Mouse (Mus musculus) yolk sac, embryonic 10.5 days (tissue): ENCODE measurements around the gene Amh.

Experiments used
- DNase-seq: peaks from one replicate; pipeline ENCODE4 v3.0.0-alpha.2; 2017; ENCODE audit warnings: low spot score

Gene Amh

DNA sequence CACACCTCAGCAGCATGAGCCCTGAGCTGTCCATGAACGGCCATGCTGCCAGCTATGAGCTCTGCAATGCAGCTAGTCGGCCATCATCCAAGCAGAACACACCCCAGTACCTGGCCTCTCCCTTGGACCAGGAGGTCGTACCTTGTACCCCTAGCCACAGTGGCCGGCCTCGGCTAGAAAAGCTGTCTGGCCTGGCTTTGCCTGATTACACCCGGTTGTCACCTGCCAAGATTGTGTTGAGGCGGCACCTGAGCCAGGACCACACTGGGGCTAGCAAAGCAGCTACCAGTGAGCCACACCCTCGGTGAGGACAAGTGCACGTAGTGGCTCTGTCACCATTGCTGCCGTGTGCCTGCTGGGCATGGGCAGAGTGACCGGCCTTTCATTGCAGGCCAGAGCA, 19.1 kb upstream of the Amh start:
- DNase-seq = no peak

DNA sequence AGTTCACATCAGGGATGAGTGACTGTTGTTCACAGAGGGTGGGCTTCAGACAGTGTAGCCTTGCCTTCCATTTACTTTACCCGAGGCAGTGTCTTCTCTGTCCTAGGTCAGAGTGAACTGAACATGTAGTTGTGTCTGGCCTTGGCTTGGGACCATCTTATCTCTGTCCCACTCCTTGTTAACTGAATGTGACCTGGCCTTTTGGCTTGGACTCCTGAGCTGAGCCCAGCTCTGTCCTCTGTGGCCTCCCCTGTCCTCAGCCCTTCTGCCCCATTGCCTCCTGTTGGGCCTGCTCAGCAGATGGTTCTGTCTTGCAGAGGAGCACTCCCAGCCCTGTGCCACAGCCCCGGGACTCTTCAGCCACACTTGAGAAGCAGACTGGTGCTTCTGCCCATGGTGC, 17.5 kb upstream of the Amh start:
- DNase-seq = no peak

DNA sequence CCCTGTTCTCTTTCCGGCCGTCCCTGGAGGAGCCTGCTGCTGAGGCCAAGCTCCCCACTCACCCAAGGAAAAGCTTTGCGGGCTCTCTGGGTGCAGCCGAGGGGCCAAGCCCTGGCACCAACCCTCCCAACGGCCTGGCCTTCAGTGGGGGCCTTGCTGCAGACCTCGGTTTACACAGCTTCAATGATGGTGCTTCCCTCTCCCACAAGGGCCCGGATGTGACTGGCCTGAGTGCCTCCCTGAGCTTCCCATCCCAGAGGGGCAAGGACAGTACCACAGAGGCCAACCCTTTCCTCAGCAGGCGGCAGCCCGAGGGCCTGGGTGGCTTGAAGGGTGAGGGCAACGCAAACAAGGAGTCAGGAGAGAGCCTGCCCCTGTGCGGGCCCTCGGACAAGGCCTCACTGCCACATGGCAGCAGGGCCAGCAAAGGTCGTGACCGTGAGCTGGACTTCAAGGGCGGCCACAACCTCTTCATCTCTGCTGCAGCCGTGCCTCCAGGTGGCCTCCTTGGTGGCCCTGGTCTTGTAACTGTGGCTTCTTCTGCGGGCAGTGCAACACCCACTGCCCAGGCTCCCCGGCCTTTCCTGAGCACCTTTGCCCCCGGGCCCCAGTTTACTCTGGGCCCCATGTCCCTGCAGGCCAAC, 14.2 kb upstream of the Amh start:
- DNase-seq = no peak

DNA sequence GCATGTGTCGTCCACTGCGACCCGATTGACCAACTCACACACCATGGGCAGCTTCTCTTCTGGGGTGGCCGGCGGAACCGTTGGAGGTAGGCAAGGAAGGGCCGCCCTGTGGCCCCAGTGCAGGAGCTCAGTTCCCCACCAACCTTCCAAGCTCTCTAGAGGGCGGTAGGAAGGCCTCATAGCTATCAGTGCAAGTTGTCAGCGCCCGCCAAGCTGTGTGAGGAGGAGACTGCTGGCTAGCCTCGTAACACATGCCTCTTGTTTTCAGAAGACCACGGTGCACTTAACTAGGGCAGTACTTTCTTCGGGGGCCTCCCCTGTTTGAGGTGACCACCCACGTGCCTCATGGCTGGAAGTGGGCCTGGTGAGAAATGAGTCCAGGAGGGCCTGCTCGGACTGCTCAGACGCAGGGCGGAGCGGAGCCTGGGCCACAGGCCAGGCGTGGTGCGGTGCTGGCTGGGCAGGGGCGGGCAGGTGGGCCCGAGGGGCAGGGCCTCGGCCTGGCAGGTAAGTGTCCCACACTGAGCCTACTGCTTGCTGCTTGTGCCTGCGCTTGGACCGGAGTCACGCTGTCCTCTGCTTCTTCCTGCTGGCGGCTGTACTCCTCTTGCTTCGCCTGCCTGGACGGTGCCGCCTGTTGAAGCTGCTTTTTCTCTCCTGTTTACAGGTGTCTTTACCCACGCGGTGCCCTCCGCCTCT, 13.4 kb upstream of the Amh start:
- DNase-seq = no peak

DNA sequence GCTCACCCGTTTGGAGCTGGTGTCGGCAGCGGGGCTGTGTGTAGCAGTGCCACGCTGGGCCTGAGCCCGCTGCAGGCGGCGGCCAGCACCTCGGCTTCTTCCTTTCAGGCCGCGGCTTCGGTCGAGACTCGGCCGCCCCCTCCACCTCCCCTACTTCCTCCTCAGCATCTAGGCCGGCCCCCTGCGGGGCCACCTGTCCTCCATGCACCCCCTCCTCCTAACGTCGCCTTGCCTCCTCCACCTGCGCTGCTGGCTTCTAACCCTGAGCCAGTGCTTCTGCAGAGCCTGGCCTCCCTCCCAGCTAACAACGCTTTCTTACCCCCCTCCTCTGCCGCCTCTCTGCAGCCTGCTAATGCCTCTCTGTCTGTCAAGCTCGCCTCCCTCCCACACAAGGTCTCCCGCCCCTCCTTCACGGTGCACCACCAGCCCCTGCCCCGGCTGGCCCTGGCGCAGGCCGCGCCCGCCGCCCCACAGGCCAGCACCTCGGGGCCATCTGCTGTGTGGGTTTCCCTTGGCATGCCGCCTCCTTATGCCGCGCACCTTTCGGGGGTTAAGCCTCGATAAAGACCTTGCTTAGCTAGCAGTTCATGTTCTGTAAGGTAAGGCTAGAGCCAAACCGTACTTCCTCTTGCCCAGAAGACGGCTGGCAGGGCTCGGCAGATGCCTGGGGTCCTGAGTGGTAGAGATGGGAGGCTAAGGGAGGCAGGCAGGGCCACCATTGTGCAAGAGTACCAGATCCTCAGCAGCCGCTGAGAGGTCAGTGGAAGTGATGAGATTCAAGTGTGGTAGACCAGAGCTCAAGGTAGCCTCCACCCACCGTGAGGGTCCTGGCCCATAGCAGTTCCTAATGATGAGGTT, 12.6 kb upstream of the Amh start:
- no peak for DNase-seq

DNA sequence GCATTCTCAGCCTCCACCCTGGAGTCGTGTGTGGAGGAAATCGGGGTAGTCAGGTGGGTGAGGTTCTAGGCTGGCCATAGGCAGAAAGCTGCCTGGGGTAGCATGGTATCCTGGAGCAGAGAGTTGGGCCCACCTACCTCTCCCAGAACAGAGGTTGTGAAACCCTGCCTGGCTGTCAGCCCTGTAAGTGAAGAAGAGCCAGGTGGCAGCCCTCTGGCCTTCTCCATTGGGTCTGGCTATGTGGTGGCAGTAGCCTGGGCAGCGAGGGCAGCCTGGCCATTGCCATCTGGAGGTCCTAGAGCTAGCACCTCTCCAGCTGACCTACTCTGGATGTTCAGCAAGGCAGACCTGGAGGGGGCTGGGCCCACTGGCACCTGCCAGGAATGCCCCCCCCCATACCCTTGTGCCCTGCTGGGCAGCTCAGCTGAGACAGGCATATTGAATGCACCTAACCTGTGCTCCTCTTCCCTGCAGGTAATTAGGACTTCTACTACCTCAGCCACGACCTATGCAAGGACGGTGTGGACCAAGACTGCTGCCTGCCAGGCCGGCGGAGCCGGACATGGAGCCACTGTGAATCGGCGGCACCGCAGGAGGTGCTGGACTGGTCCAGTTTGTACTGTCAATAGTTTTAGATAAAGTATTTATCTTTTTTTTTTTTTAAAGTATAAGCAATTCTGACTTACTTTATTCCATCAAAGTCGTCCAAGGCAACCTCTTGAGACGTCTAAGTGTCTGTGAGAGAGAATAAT, 11.8 kb upstream of the Amh start:
- no peak for DNase-seq

DNA sequence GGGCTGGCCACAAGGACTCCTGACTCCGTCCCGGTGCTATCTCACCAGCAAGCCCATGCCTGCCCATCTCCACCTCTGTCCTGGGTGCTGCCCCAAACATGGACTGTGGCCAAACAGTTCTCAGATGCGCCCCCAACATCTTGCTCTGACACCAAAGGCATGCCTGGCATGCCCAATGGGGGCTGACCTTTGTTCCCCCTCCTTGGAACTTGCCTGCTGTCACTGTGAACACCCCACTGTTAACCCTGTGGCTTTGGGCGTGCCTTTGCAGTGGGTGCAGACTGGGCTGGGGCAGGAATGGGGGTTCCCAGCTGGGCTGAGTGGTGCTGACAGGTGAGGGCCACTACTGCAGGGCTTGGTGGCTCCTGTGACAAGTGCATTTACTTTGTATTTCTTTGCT, 11.2 kb upstream of the Amh start:
- no peak for DNase-seq

DNA sequence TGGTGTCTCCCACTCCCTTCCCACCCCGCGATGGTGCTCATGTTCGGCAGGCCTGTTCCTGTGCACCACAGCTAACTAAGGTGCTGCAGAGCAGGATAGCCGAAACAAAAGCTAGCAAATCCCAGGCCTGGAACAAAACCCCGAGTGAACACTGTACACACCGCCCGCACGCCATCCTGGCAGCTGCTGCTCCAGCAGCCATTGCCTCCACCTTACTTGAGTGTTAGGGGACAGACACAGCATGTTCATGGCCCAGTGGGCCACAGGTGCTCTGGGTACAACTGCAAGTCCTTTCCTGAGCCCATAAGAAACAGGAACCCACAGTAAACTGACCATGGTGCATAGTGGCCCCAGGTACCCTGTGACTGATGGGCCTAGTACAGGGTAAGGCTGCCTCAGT, 10.3 kb upstream of the Amh start:
- DNase-seq = no peak

DNA sequence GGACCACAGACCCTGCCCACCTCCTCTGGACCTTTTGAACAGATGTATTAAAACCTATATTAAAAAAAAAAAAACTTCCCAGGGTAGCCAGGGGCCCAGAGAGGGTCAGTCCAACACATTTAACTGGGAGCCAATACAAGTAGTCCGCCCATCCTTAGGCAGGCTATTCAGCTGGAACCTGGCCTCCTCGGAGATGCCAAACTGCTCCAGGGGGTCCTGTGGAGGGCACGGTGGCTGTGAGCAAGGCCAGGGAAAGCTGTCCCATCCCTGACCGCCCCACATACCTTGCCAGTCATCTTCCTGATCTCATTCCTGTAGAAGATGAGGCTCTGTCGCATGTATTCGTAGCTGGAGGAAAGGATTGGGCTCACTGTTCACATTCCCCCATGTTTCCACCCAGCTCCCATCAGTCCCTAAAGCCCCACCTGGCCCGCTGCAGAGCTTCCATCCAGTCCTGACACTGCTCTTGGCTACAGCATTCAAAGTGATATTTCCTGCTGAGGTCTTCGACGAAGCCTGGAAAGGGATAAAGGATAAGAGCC, 8.7 kb upstream of the Amh start:
- DNase-seq = no peak

DNA sequence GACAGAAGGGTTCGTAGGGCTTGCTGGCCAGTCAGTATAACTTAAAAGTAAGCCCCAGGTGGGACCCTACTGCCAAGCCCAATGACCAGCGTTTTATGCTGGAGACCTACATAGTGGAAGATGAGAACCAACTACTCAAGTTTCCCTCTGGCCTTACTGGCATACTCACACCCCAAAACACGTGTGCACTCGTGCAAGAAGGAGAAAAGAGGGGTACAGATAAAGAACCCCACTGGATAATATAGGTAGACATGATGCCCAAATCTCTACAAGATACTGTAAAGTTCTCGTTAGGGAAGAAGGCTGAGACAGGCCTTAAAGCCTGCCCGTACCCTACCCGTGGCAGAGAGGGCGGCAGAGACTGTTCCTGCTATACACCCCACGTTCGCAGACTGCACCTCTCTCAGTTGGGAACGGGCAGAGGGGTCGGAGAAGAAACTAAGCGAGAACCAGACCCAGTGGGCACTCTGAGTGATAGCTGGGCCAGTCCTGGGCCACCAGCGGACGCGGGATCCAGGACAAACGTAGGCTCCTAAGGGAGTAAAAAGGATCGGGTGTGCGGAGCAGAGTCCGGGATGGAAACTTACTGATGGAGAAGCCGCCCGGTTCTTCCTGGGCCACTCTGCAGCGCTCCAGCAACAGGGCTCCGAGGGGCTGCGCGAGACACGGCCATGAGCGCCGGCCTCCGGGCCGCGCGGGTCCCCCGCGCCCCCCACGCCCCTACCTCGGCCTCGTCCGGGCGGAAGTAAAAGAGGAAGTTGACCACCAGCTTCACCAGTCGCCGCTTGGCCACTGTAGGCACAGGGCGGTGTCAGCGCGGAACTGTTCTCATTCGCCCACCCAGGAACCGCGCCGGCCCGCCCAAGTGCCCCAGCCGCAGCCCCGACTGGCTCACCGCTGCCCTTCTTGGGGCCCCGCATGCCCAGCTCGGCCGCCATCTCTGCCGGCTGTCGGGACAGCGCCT, 7.6 kb upstream of the Amh start:
- DNase-seq = no peak

DNA sequence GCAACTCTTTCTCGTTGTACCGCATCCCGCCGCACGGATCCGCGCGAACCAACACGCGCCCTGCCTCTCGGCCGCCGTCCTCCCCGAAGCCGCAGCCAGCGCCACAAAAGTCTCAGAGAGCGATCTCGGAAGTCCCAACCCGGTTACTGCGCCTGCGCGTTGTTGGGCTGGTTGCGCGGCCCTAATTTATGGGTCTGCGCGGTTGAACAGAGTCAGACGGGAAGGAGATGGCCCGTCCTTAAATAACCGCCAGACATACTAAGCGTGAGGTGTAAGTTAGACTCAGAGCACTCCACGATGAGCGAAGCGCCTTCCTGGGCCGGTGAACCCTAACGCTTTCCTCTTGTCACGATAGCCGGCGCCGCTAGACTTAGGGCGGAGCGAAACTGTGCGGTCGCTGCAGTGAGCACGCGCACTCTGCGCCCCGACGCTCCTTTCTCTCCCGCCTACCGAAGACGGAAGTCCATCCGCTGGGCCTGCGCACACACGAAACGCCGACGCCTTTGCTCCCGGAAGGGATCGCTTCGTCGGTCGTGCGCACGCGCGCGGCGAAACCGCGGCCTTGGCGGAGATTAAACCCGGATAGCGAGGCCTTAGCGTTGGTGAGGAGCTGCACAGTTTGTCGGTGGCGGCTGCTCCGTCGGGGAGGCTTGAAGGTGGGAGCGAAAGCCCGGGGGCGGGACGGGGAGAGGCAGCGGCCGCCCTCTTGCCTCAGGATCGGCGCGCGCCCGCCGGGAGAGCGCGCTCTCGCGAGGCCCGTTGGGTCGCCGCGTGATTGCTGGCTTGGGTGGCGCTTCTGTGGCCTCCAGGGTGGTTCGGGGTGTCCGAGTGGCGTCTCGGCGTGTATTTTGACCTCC, 6.7 kb upstream of the Amh start, which contains the start of the genes Sf3a2 and Plekhj1:
TSS of gene Sf3a2 (plus strand) at position 49 of the 857 bp plus-strand sequence.
TSS of gene Plekhj1 (minus strand) at position 477 of the 857 bp plus-strand sequence.
- peak; percentile 95 for DNase-seq

DNA sequence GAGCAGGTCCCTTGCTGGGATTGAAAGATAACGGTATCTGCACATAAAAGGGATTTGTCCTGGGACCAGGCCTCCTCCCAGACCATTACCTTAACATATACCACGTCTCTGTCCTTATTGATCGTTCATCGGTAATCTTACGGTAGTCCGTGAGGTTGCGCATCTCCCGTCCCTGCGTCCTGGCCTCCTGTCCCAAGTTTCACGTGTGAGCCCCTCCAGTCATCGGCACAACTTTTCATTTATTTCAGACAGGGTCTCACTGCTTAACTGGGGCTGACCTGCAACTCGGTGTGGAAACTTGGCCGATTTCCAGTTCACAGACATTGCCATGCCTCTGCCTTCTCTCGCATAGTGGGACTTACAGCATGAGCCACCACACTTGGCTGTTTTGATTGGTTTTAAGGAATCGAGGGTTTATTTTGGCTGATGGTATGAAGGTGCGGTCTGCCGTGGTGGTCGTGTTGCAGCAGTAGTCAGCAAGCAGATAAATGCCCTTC, 5.9 kb upstream of the Amh start:
- no peak for DNase-seq

DNA sequence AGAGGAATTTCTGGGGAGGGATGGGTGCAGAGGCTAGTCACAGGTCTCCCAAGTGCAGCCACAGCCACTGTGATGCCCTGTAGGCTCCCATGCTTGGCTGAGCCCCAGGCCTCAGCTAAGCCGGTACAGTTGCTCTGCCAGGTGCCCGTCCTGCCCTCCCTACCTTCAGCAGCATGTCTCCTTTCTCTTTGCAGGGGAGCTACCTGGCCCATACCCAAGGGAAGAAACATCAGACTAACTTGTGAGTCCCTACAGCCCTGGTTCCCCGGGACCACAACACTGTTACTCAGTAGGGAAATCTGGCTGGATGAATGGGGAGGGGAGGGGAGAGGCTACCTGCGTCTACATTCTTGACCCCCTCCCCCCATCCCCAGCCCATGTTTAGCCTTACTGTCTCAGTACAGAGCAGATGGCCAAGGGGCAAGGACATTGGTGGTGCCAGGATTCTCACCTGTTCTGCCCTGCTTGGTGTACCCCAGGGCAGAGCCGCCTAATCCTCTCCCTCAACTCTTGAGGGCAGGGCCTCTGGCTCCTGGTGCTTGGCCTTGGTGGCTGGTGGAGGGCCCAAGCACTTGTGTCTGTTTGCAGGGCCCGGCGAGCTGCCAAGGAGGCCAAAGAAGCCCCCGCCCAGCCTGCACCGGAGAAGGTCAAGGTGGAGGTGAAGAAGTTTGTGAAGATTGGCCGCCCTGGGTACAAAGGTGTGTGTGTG, 2.7 kb upstream of the Amh start:
- DNase-seq = no peak

DNA sequence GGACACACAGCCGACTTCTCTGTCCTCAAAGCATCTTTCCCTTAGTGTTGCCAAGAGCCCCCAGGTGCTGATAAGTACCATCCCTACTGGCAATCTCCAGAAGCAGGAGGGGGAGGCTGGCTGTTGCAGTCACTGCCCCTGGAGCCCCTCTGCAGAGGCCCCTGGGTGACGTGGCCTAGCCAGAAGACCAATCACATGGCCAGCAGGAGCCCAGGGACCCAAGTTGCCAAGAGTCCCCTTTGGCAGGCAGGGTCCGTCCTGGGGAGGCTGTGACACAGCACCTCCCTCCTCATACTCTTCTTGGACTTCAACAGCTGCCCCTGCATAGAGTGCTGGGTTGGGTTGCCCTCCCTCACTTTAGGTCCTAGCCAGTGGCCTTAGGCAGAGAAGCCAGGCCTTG, 2.0 kb upstream of the Amh start:
- DNase-seq = no peak

DNA sequence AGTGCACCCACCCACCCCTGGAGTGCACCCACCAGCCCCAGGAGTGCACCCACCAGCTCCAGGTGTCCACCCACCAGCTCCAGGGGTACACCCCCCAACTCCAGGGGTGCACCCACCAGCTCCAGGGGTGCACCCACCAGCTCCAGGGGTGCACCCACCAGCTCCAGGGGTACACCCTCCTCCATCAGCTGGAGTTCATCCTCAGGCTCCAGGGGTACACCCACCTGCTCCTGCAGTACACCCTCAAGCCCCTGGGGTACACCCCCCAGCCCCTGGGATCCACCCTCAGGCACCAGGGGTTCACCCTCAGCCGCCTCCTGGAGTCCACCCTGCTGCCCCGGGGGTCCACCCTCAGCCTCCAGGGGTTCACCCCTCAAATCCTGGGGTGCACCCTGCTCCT, 703 bp upstream of the Amh start:
- DNase-seq = no peak

DNA sequence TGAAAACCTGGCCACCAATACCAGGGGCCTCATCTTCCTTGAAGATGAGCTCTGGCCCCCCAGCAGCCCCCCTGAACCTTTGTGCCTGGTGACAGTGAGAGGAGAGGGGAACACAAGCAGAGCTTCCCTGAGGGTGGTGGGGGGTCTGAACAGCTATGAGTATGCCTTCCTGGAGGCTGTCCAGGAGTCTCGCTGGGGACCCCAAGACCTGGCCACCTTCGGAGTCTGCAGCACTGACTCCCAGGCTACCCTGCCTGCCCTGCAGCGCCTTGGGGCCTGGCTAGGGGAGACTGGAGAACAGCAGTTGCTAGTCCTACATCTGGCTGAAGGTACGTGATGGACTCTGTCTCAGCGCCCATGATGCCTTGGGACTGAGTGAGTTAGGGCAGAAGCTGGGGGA, 279 bp downstream of the Amh start:
- no peak for DNase-seq

DNA sequence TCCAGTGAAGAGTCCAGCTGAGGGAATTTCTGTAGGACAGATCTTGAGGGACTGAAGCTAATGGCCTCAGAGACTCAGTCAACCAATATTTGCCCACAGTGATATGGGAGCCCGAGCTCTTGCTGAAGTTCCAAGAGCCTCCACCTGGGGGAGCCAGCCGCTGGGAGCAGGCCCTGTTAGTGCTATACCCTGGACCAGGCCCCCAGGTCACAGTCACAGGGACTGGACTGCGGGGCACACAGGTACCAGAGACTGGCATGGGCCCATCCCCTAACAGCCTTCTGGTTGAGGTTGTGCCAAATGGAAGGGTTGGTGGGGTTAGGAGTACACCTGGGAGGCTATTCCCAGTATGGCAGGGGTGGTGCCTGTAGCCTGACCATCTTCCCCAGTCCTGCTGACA, 882 bp downstream of the Amh start:
- peak; percentile 69 for DNase-seq

DNA sequence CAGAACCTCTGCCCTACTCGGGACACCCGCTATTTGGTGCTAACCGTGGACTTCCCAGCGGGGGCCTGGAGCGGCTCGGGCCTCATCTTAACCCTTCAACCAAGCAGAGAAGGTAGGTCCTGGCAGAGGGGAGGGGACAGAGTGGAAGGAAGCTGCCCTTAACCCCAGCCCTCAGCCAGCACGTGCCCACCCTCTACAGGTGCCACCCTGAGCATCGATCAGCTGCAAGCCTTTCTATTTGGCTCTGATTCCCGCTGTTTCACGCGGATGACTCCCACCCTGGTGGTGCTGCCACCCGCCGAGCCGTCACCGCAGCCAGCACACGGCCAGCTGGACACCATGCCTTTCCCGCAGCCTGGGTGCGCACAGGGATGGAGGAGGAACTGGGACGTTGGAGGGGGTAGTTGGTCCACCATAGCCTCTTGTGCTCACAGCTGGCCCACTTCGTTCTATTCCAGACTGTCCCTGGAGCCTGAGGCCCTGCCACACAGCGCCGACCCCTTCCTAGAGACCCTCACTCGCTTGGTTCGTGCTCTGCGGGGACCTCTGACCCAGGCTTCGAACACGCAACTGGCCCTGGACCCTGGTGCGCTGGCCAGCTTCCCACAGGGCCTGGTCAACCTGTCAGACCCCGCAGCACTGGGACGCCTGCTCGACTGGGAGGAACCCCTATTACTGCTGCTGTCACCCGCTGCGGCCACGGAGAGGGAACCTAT, 1.5 kb downstream of the Amh start:
- DNase-seq = no peak
